Mouse (Mus musculus): ENCODE data around the gene Aqp8.

Aqp8 gene

GRCm38 (mm10) chr7:123462070-123462501 is at the start of gene Aqp8:
TSS of gene Aqp8 (plus strand) at chr7:123462291.
- DNase-seq (ENCODE audit: low read depth, low spot score) = peak; percentile 56

GRCm38 (mm10) chr7:123416803-123417202 is 45.3 kb upstream of the Aqp8 start:
- no peak for DNase-seq (ENCODE audit: low read depth, low spot score)

- no peak for DNase-seq (ENCODE audit: low read depth, low spot score)
Measured at GRCm38 (mm10) chr7:123417661-123418060, 44.4 kb upstream of the Aqp8 start.

- DNase-seq (ENCODE audit: low read depth, low spot score) = no peak
Measured at GRCm38 (mm10) chr7:123419984-123420383, 42.1 kb upstream of the Aqp8 start.

GRCm38 (mm10) chr7:123421958-123422357 is 40.1 kb upstream of the Aqp8 start:
- DNase-seq (ENCODE audit: low read depth, low spot score) = no peak

- DNase-seq (ENCODE audit: low read depth, low spot score) = no peak
Measured at GRCm38 (mm10) chr7:123424281-123424680, 37.8 kb upstream of the Aqp8 start.

- DNase-seq (ENCODE audit: low read depth, low spot score) = no peak
Measured at GRCm38 (mm10) chr7:123425134-123425757, 36.8 kb upstream of the Aqp8 start.

GRCm38 (mm10) chr7:123429624-123430410 is 32.3 kb upstream of the Aqp8 start:
- DNase-seq (ENCODE audit: low read depth, low spot score) = no peak

GRCm38 (mm10) chr7:123430411-123430705 is 31.7 kb upstream of the Aqp8 start:
- no peak for DNase-seq (ENCODE audit: low read depth, low spot score)

GRCm38 (mm10) chr7:123431206-123431605 is 30.9 kb upstream of the Aqp8 start:
- no peak for DNase-seq (ENCODE audit: low read depth, low spot score)

GRCm38 (mm10) chr7:123442079-123442478 is 20.0 kb upstream of the Aqp8 start:
- DNase-seq (ENCODE audit: low read depth, low spot score) = no peak

GRCm38 (mm10) chr7:123448794-123449193 is 13.3 kb upstream of the Aqp8 start:
- no peak for DNase-seq (ENCODE audit: low read depth, low spot score)

- DNase-seq (ENCODE audit: low read depth, low spot score) = no peak
Measured at GRCm38 (mm10) chr7:123449676-123450075, 12.4 kb upstream of the Aqp8 start.

GRCm38 (mm10) chr7:123450515-123450914 is 11.6 kb upstream of the Aqp8 start:
- no peak for DNase-seq (ENCODE audit: low read depth, low spot score)

GRCm38 (mm10) chr7:123452551-123452950 is 9.5 kb upstream of the Aqp8 start:
- DNase-seq (ENCODE audit: low read depth, low spot score) = no peak

GRCm38 (mm10) chr7:123453066-123453465 is 9.0 kb upstream of the Aqp8 start:
- no peak for DNase-seq (ENCODE audit: low read depth, low spot score)

GRCm38 (mm10) chr7:123455088-123455487 is 7.0 kb upstream of the Aqp8 start:
- no peak for DNase-seq (ENCODE audit: low read depth, low spot score)

- no peak for DNase-seq (ENCODE audit: low read depth, low spot score)
Measured at GRCm38 (mm10) chr7:123458309-123458708, 3.8 kb upstream of the Aqp8 start.

- DNase-seq (ENCODE audit: low read depth, low spot score) = no peak
Measured at GRCm38 (mm10) chr7:123459247-123459646, 2.8 kb upstream of the Aqp8 start.

GRCm38 (mm10) chr7:123461316-123461715 is 775 bp upstream of the Aqp8 start:
- no peak for DNase-seq (ENCODE audit: low read depth, low spot score)

- no peak for DNase-seq (ENCODE audit: low read depth, low spot score)
Measured at GRCm38 (mm10) chr7:123463569-123463968, 1.5 kb downstream of the Aqp8 start.

GRCm38 (mm10) chr7:123465692-123466387 is 3.7 kb downstream of the Aqp8 start:
- DNase-seq (ENCODE audit: low read depth, low spot score) = peak; percentile 46

- no peak for DNase-seq (ENCODE audit: low read depth, low spot score)
Measured at GRCm38 (mm10) chr7:123467961-123468360, 5.9 kb downstream of the Aqp8 start.

Data from c-Kit-negative CD71-positive TER-119-positive erythroid progenitor cells, embryonic 14.5 days (primary cell).